Mouse (Mus musculus) lung, adult 2 months (tissue): ENCODE results near the gene Cd24a. TPM values are rescaled to one million over a fixed set of nuclear protein-coding genes. Genes with fewer than 3 reads are reported as not detected.

Source experiments
- DNase-seq: peaks from one replicate; pipeline ENCODE4 v3.0.0; 2022
- H3K4me1 ChIP-seq: fragments of 200-500 bp; 2 replicates; pipeline ENCODE4 v1.6.1; 2011; ENCODE audit warnings: low read length; ENCODE audit not compliant: control insufficient read depth, insufficient read depth
- H3K4me3 ChIP-seq: fragments of 200-500 bp; replicated peaks from 2 replicates; pipeline ENCODE3; 2011; ENCODE audit warnings: low read depth, mild to moderate bottlenecking, control low read depth, low read length; ENCODE audit errors: extremely low read depth
- CTCF ChIP-seq: fragments of 200-500 bp; IDR thresholded peaks from 2 replicates; pipeline ENCODE4 v1.5.1; 2011; ENCODE audit warnings: mild to moderate bottlenecking, low read length, control low read depth; ENCODE audit not compliant: insufficient read depth
- POLR2A ChIP-seq: fragments of 200-500 bp; IDR thresholded peaks from 2 replicates; pipeline ENCODE4 v1.6.1; 2011; ENCODE audit warnings: low read depth, mild to moderate bottlenecking, control low read depth, low read length, borderline replicate concordance; ENCODE audit errors: extremely low read depth
- WGBS: fragments of 180-500 bp; shearing (Covaris S2); methylation state at CpG from one replicate; pipeline ENCODE4 v1.1.7; 2018; 5-methylcytosine and 5-hydroxymethylcytosine counted together
- polyA plus RNA-seq: library from polyadenylated mRNA; depleted of rRNA; stranded (reverse); fragments of >200 nt; gene quantifications from 2 replicates; pipeline ENCODE4 v1.2.3, GENCODE M21; 2012

Cd24a gene
- polyA plus RNA-seq, 1 experiment = 239 TPM

GRCm38 (mm10) chr10:43619939-43620338 lies 41.9 kb downstream of the Cd24a start:
- no peak for DNase-seq
- Histone ChIP-seq H3K4me3 (no peak overlapping the region), H3K4me1 (no peaks in the 10 kb centered on the region)
- 76% methylated on average over 2 of the region's 2 CpGs for WGBS
- TF ChIP-seq POLR2A (no peak), CTCF (no peak)

GRCm38 (mm10) chr10:43623510-43623909 lies 45.4 kb downstream of the Cd24a start:
- WGBS = 74% methylated on average over 8 of the region's 8 CpGs
- no peaks in the 10 kb centered on the region for H3K4me1 ChIP-seq
- H3K4me3 ChIP-seq = no peak overlapping the region
- TF ChIP-seq POLR2A (no peak), CTCF (no peak)
- no peak for DNase-seq

DNA sequence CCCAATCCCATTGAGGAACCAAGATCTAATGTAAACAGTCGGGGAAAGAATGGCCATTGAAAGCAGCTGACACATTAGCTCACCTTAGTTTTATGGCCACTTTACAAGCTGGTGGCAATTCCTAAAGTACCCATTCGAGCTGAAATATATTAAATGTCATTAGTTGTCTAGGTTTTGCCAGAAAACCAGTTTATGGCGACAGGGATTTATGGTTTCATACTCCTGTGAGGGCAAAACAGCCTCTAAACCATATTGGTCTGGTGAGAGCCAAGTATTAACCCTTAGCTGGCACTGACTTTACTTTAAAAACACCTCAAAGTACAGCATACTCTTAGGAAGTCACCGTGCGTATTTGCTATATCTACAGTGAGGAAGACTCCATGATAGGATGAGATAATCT lies 46.3 kb downstream of the Cd24a start:
- Histone ChIP-seq H3K4me3 (no peak overlapping the region), H3K4me1 (no peaks in the 10 kb centered on the region)
- no peak for DNase-seq
- no peak for TF ChIP-seq CTCF
- TF ChIP-seq POLR2A = no peak
- 78% methylated on average over 5 of the region's 5 CpGs for WGBS

DNA sequence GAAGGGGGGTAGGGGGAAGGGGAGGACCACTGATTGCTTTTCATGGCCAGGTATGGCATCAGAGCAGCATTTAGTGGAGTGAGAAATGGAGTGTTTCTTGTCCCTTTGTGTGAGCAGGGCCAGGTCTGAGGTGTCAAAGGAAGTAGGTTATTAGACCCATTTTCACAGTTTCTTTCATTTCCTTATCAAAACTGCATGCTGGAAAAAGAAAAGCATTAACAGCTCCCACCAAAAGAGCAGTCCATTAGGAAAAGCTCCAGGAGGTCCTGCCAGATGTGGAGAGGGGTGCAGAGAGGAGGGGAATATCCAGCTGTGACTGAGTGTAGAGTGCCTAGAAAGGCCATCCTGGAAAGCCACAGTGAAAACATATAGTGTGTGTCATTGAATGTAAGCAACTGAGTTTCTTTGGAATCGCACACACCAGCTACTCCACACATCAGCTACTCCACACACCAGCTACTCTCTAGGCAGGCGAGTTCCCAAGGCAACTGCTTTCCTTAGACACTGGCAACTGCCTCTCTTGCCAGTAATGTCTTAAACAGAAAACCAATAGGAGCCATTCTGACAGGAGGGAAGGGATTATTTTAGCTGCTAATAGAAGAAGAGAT lies 46.8 kb downstream of the Cd24a start:
- no peak for DNase-seq
- no peak overlapping the region for H3K4me3 ChIP-seq
- 62% methylated on average over 2 of the region's 2 CpGs for WGBS
- TF ChIP-seq CTCF (no peak), POLR2A (no peak)
- no peaks in the 10 kb centered on the region for H3K4me1 ChIP-seq

- no peak overlapping the region for H3K4me3 ChIP-seq
- 67% methylated on average over 2 of the region's 2 CpGs for WGBS
- no peak for DNase-seq
These were observed 47.5 kb downstream of the Cd24a start for GRCm38 (mm10) chr10:43625578-43625977.

DNA sequence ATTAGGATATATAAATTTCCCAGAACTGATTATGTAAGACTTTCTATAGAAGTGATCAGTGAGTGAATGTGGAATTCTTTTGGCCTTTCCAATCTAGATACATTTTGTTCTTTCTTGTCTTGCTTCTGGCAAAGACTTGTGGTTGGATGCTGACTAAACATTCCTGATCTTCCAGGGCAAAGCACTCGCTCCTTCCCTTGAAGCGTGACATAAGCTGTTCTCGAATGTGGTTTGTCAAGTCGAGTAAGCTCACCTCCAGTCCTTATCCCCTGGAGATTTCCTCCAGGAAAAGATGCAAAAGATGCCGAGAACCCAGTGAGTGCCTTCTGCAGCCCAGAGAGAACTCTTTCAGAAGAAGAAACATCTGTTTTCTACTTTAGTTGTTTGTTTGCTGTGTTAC lies 51.1 kb downstream of the Cd24a start:
- Histone ChIP-seq H3K4me3 (no peak overlapping the region), H3K4me1 (no peaks in the 10 kb centered on the region)
- no peak for TF ChIP-seq POLR2A
- TF ChIP-seq CTCF = no peak
- no peak for DNase-seq
- WGBS = 49% methylated on average over 5 of the region's 5 CpGs

More at GRCm38 (mm10) chr10:43625578-43625977, 47.5 kb downstream of the Cd24a start:
- H3K4me1 ChIP-seq = no peaks in the 10 kb centered on the region
- TF ChIP-seq POLR2A (no peak), CTCF (no peak)

DNA sequence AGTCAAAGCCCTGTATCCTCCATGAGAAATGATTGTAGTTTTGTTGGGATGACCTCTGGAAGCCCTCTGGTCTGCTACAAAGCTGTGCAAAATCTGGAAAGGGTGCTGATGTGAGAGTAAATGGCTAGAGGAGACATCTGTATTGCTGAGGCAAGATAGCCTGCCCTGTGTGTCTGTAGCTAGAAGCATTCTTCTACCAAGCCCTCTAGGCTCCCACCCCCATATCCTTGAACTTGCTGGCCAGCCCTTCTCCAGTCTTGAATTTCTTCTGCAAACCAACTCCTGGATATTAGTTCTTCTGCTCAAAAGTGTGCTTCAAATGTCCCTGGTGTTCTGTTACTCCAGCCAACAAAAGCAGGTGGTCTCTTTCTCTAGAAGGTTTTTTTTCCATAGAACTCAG lies 51.8 kb downstream of the Cd24a start:
- no peak for DNase-seq
- Histone ChIP-seq H3K4me1 (no peaks in the 10 kb centered on the region), H3K4me3 (no peak overlapping the region)
- TF ChIP-seq CTCF (no peak), POLR2A (no peak)

DNA sequence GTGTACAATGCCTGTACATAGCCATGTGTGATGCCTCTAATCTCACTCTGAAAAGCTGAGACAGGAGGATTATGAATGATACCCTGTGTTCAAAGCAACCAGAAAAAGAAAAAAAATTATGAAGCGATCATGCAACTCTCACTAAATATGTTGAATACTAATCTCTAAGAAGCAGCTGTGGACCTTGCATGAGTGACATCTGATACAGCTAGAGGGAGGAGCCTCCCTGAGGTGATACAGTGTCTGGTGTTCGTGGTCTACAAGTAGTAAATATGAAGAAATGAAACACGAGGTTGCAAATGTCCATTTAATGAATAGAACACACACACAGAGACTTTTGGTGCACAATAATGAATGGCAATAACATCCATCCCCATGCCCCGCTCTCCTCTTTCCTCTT lies 52.5 kb downstream of the Cd24a start:
- no peak overlapping the region for H3K4me3 ChIP-seq
- TF ChIP-seq POLR2A (no peak), CTCF (no peak)
- H3K4me1 ChIP-seq = no peaks in the 10 kb centered on the region
- WGBS = 56% methylated on average over 4 of the region's 4 CpGs
- no peak for DNase-seq

DNA sequence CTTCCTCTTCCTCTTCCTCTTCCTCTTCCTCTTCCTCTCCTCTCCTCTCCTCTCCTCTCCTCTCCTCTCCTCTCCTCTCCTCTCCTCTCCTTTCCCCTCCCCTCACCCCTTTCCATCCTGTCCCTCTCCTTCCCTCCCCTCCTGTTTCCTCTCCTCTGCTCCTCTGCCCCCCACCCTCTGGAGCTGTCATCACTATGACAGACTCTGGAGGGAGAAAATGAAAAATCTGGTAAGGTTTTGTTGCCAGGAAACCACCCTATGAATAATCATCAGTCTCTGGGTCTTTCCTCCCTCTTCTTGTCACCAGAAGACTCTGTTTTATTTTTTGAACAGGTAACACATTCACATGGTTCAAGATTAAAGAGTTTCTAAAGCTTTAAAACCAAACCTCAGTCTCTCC lies 53.0 kb downstream of the Cd24a start:
- no peak for DNase-seq
- no peak for TF ChIP-seq CTCF
- no peak for TF ChIP-seq POLR2A
- H3K4me1 ChIP-seq = no peaks in the 10 kb centered on the region
- no peak overlapping the region for H3K4me3 ChIP-seq

- no peaks in the 10 kb centered on the region for H3K4me1 ChIP-seq
- no peak for DNase-seq
- 72% methylated on average over 2 of the region's 2 CpGs for WGBS
- no peak overlapping the region for H3K4me3 ChIP-seq
- TF ChIP-seq CTCF = no peak
- no peak for TF ChIP-seq POLR2A
These were observed 53.7 kb downstream of the Cd24a start for GRCm38 (mm10) chr10:43631639-43632354.
